ENCODE assay signal across 28 mouse cellular contexts in genomic region chr6:14712146-14712545, GRCm38 (mm10). TPM values are rescaled to one million over a fixed set of nuclear protein-coding genes. Genes with fewer than 3 reads are reported as not detected.
DNase-seq lines count a peak whose midpoint lies in the region; ATAC-seq and TF ChIP-seq lines count a peak whose summit lies in the region.
"Had no signal": no experiment of that assay in that cellular context is flagged by ENCODE, and none has a peak within 500 bp of the region (broad histone marks: within the 10 kb centered on the region; RNA-seq: fewer than 3 reads in every experiment).

No protein-coding gene starts in this region.

- H3K9me3 ChIP-seq in kidney, embryonic 15.5 days (replicated peaks) = no peaks in the 10 kb centered on the region
- H3K9me3 ChIP-seq: embryonic facial prominence, embryonic 12.5 days; forebrain, embryonic 12.5 days; forebrain, embryonic 15.5 days; hindbrain, embryonic 12.5 days; hindbrain, embryonic 15.5 days had no signal

- H3K27ac ChIP-seq in gastrocnemius, adult 2 months = peak overlapping the region; percentile 89
- H3K27ac ChIP-seq in kidney, embryonic 15.5 days = no peak overlapping the region
- H3K27ac ChIP-seq: embryonic facial prominence, embryonic 12.5 days; forebrain, embryonic 12.5 days; forebrain, embryonic 15.5 days; hindbrain, embryonic 12.5 days; hindbrain, embryonic 15.5 days had no signal

- WGBS in kidney, embryonic 15.5 days = 12% methylated on average over 2 of the region's 2 CpGs

- DNase-seq in embryo, embryonic 10.5 days (ENCODE audit: low spot score) = peak; percentile 5
- DNase-seq in embryo, embryonic 9.5 days (ENCODE audit: extremely low spot score) = no peak
- peak; percentile 56 for DNase-seq in gastrocnemius, adult 2 months
- no peak for DNase-seq in gastrocnemius, postnatal 10 days
- no peak for DNase-seq in kidney, postnatal 14 days
- DNase-seq in cerebellum, adult 9-11 months = no peak
- DNase-seq: adrenal gland, postnatal 10 days; adrenal gland, postnatal 36 days; cerebellum, adult 18-20 months; cerebellum, adult 9-10 months; cerebellum, postnatal 25 days; embryo, embryonic 11 days; heart, adult 11 months had no signal

- no peak overlapping the region for H3ac ChIP-seq in myocyte (ENCODE audit: control insufficient read depth, insufficient read length)

- TF ChIP-seq POLR2A in myocyte (IDR thresholded peaks at IDR 0.05; ENCODE audit: insufficient read length, low read depth) = no peak

- no peak overlapping the region for H3K4me2 ChIP-seq in kidney, embryonic 15.5 days
- H3K4me2 ChIP-seq in myocyte (ENCODE audit: low read depth) = no peak overlapping the region
- H3K4me2 ChIP-seq: embryonic facial prominence, embryonic 12.5 days; forebrain, embryonic 12.5 days; forebrain, embryonic 15.5 days; heart, embryonic 11.5 days; hindbrain, embryonic 12.5 days; hindbrain, embryonic 15.5 days had no signal

- intact Hi-C loops in gastrocnemius, adult 2 months (cut with DNase I) = loop anchor here (5.0 kb wide), 2 partner anchors 40 to 125 kb away; no protein-coding TSS in a partner anchor

- H3K4me1 ChIP-seq in kidney, embryonic 15.5 days = no peaks in the 10 kb centered on the region
- H3K4me1 ChIP-seq: embryonic facial prominence, embryonic 12.5 days; forebrain, embryonic 12.5 days; forebrain, embryonic 15.5 days; hindbrain, embryonic 12.5 days; hindbrain, embryonic 15.5 days had no signal

- H3K4me3 ChIP-seq in gastrocnemius, adult 2 months = peak overlapping the region; percentile 58
- no peak overlapping the region for H3K4me3 ChIP-seq in kidney, embryonic 15.5 days (replicated peaks)
- H3K4me3 ChIP-seq in myocyte = no peak overlapping the region
- H3K4me3 ChIP-seq: embryonic facial prominence, embryonic 12.5 days; erythroblast, embryonic 14.5 days; forebrain, embryonic 12.5 days; forebrain, embryonic 15.5 days; hindbrain, embryonic 12.5 days; hindbrain, embryonic 15.5 days had no signal

- no peak overlapping the region for H3K9ac ChIP-seq in kidney, embryonic 15.5 days
- H3K9ac ChIP-seq: embryonic facial prominence, embryonic 12.5 days; forebrain, embryonic 12.5 days; forebrain, embryonic 15.5 days; hindbrain, embryonic 12.5 days; hindbrain, embryonic 15.5 days had no signal

- H3K27me3 ChIP-seq in kidney, embryonic 15.5 days = no peaks in the 10 kb centered on the region
- no peaks in the 10 kb centered on the region for H3K27me3 ChIP-seq in myocyte (ENCODE audit: control insufficient read depth, insufficient read depth, insufficient read length)
- H3K27me3 ChIP-seq: embryonic facial prominence, embryonic 12.5 days; forebrain, embryonic 12.5 days; forebrain, embryonic 15.5 days; hindbrain, embryonic 12.5 days; hindbrain, embryonic 15.5 days; Patski had no signal

- TF ChIP-seq CTCF in gastrocnemius, adult 2 months (IDR thresholded peaks at IDR 0.05) = no peak

- peak; percentile 67; the same call in 1 of the 2 replicates for ATAC-seq in kidney, embryonic 15.5 days (replicated peaks; ENCODE audit: low FRiP score)
- ATAC-seq: forebrain, embryonic 15.5 days; intestine, postnatal 0 days; Patski had no signal

- no peaks in the 10 kb centered on the region for H3K36me3 ChIP-seq in kidney, embryonic 15.5 days
- no peaks in the 10 kb centered on the region for H3K36me3 ChIP-seq in myocyte (ENCODE audit: control insufficient read depth, insufficient read depth)
- H3K36me3 ChIP-seq: embryonic facial prominence, embryonic 12.5 days; forebrain, embryonic 12.5 days; forebrain, embryonic 15.5 days; hindbrain, embryonic 12.5 days; hindbrain, embryonic 15.5 days had no signal

- H3K79me2 ChIP-seq in myocyte (ENCODE audit: control insufficient read depth, insufficient read depth) = no peaks in the 10 kb centered on the region

TF ChIP-seq in myocyte, 11 proteins besides CTCF, POLR2A, EP300 and RAD21:
- TF ChIP-seq MYOD1 (IDR thresholded peaks at IDR 0.05; ENCODE audit: control insufficient read depth in 1 of 3, insufficient read length in 2 of 3, low read depth in 2 of 3) (peak in 2 of 3 experiments; percentile 21 to 52), MAX (IDR thresholded peaks at IDR 0.05; ENCODE audit: low read depth) (no peak)

RNA-seq across cellular contexts. Expression of gene Ppp1r3a, which starts 42.9 kb away (rescaled TPM):
- 100 to 1,000 TPM; 226 to 230 TPM for total RNA-seq in gastrocnemius, adult 2 months (2021)
- total RNA-seq in gastrocnemius, postnatal 10 days (2021) = 100 to 1,000 TPM; 129 to 132 TPM
- 0.14 and 0.17 TPM in 2 replicates for polyA plus RNA-seq in kidney, embryonic 15.5 days (2015; fragmentation: Nextera tagmentation; extraction: Ambion mirVana)
- 0.16 TPM for polyA plus RNA-seq in myocyte (2012; fragmentation: generic; extraction: Trizol)
- total RNA-seq: common myeloid progenitor, adult 5-6 weeks; ES-E14; hematopoietic stem cell, adult 5-6 weeks had no signal
- polyA plus RNA-seq: erythroblast, embryonic 14.5 days; forebrain, embryonic 12.5 days; forebrain, embryonic 15.5 days; hindbrain, embryonic 12.5 days; hindbrain, embryonic 15.5 days; intestine, embryonic 14.5 days; intestine, postnatal 0 days; Patski had no signal

Comparison
In these comparisons a context has a peak if more than half of its experiments do, and no peak if none do; other contexts are left out.
1. DNase-seq: peak in embryo, embryonic 10.5 days (single experiment) and gastrocnemius, adult 2 months (single experiment); none in embryo, embryonic 9.5 days (single experiment), gastrocnemius, postnatal 10 days (single experiment), kidney, postnatal 14 days (single experiment) and cerebellum, adult 9-11 months (single experiment).